Mouse (Mus musculus) regulatory T cell (primary cell): ENCODE measurements around the gene Avpr1b.
"Not testable (repeated sequence)": the region's sequence is repeated elsewhere in the genome, so short reads cannot be mapped to it uniquely, and the experiment has no call there.

Experiments
- in situ Hi-C: fragments of 300-600 bp; cut with MboI, MseI; formaldehyde crosslinking; loops from one replicate; pipeline ENCODE4 v1.15.1; 2025; ENCODE audit warnings: high pct_unique_total_duplicates

The Avpr1b gene

GRCm38 (mm10) chr1:131598905-131599304 lies at the start of gene Avpr1b:
Gene Avpr1b, plus strand, starts transcription at chr1:131599239.
- in situ Hi-C loops: no loop called here

- in situ Hi-C loops: loop anchor here (5.0 kb wide), 1 partner anchor 265 kb away; no protein-coding TSS in a partner anchor
Measured at GRCm38 (mm10) chr1:131551956-131552355, 47.1 kb upstream of the Avpr1b start.

- in situ Hi-C loops: loop anchor here (5.0 kb wide), 1 partner anchor 266 kb away; no protein-coding TSS in a partner anchor
Measured at GRCm38 (mm10) chr1:131553428-131553827, 45.6 kb upstream of the Avpr1b start.

- in situ Hi-C loops: no loop called here
Measured at GRCm38 (mm10) chr1:131555042-131555812, 43.8 kb upstream of the Avpr1b start.

- in situ Hi-C loops: no loop called here
Measured at GRCm38 (mm10) chr1:131560500-131560899, 38.5 kb upstream of the Avpr1b start.

GRCm38 (mm10) chr1:131562081-131562480 lies 37.0 kb upstream of the Avpr1b start:
- in situ Hi-C loops: no loop called here

- in situ Hi-C loops: not testable (repeated sequence)
Measured at GRCm38 (mm10) chr1:131566056-131566455, 33.0 kb upstream of the Avpr1b start.

- in situ Hi-C loops: no loop called here
Measured at GRCm38 (mm10) chr1:131569721-131570120, 29.3 kb upstream of the Avpr1b start.

- in situ Hi-C loops: no loop called here
Measured at GRCm38 (mm10) chr1:131570391-131570790, 28.6 kb upstream of the Avpr1b start.

- in situ Hi-C loops: no loop called here
Measured at GRCm38 (mm10) chr1:131573721-131574120, 25.3 kb upstream of the Avpr1b start.

- in situ Hi-C loops: no loop called here
Measured at GRCm38 (mm10) chr1:131578943-131579680, 19.9 kb upstream of the Avpr1b start.

GRCm38 (mm10) chr1:131580389-131580788 lies 18.6 kb upstream of the Avpr1b start:
- in situ Hi-C loops: no loop called here

- in situ Hi-C loops: no loop called here
Measured at GRCm38 (mm10) chr1:131583598-131583997, 15.4 kb upstream of the Avpr1b start.

- in situ Hi-C loops: no loop called here
Measured at GRCm38 (mm10) chr1:131586836-131587235, 12.2 kb upstream of the Avpr1b start.

- in situ Hi-C loops: no loop called here
Measured at GRCm38 (mm10) chr1:131600314-131600713, 1.3 kb downstream of the Avpr1b start.

- in situ Hi-C loops: no loop called here
Measured at GRCm38 (mm10) chr1:131606719-131607118, 7.7 kb downstream of the Avpr1b start.

GRCm38 (mm10) chr1:131612556-131613155 lies 13.6 kb downstream of the Avpr1b start:
- in situ Hi-C loops: loop anchor here (5.0 kb wide), 1 partner anchor 50 kb away; no protein-coding TSS in a partner anchor

- in situ Hi-C loops: loop anchor here (5.0 kb wide), 1 partner anchor 49 kb away; no protein-coding TSS in a partner anchor
Measured at GRCm38 (mm10) chr1:131613361-131614133, 14.5 kb downstream of the Avpr1b start.

GRCm38 (mm10) chr1:131614641-131615040 lies 15.6 kb downstream of the Avpr1b start:
- in situ Hi-C loops: loop anchor here (5.0 kb wide), 1 partner anchor 48 kb away; no protein-coding TSS in a partner anchor

GRCm38 (mm10) chr1:131616131-131616530 lies 17.1 kb downstream of the Avpr1b start:
- in situ Hi-C loops: no loop called here

- in situ Hi-C loops: no loop called here
Measured at GRCm38 (mm10) chr1:131616546-131617220, 17.6 kb downstream of the Avpr1b start.
